Mouse (Mus musculus) MEL (cell line): ENCODE measurements around the gene Zfp804a. TPM values are rescaled to one million over a fixed set of nuclear protein-coding genes. Genes with fewer than 3 reads are reported as not detected.

Source experiments
- DNase-seq: peaks from one replicate; pipeline ENCODE4 v3.0.0; 2011; ENCODE audit warnings: low read depth, low spot score
- H3K27ac ChIP-seq: 2 replicates; pipeline ENCODE4 v1.5.1; 2012; ENCODE audit warnings: low read depth, mild to moderate bottlenecking, control low read depth, low read length, moderate library complexity; ENCODE audit not compliant: control insufficient read depth
- H3K27me3 ChIP-seq, 2 experiments: fragments of 150-350 bp in 1 of 2; sonication (generic) in 1 of 2; 2 replicates each; pipeline ENCODE4 v1.6.1; 2012; ENCODE audit warnings: low read length in 2 of 2, mild to moderate bottlenecking in 2 of 2, improper control_type of control experiment in 1 of 2, moderate library complexity in 1 of 2; ENCODE audit not compliant: insufficient read depth in 2 of 2, control insufficient read depth in 1 of 2
- H3K36me3 ChIP-seq, 2 experiments: 2 replicates each; pipeline ENCODE4 v1.6.1; 2012 to 2014; ENCODE audit warnings: low read length in 2 of 2, improper control_type of control experiment in 1 of 2, inconsistent platforms in 1 of 2, mild to moderate bottlenecking in 1 of 2; ENCODE audit not compliant: insufficient read depth in 2 of 2, control insufficient read depth in 1 of 2
- H3K4me1 ChIP-seq, 2 experiments: fragments of 150-350 bp in 1 of 2; sonication (generic) in 1 of 2; 2 replicates each; pipeline ENCODE4 v1.6.1; 2012; ENCODE audit warnings: low read length in 2 of 2, improper control_type of control experiment in 1 of 2, mild to moderate bottlenecking in 1 of 2; ENCODE audit not compliant: insufficient read depth in 2 of 2, control insufficient read depth in 1 of 2
- H3K4me3 ChIP-seq, 2 experiments: fragments of 150-350 bp in 1 of 2; sonication (generic) in 1 of 2; 2 replicates each; pipeline ENCODE4 v1.5.1; 2012; ENCODE audit warnings: low read depth in 2 of 2, low read length in 2 of 2, mild to moderate bottlenecking in 2 of 2, moderate library complexity in 2 of 2, control low read depth in 1 of 2, improper control_type of control experiment in 1 of 2; ENCODE audit not compliant: control insufficient read depth in 1 of 2, insufficient read depth in 1 of 2
- H3K79me2 ChIP-seq: 2 replicates; pipeline ENCODE4 v1.6.1; 2012; ENCODE audit warnings: mild to moderate bottlenecking, low read length, moderate library complexity; ENCODE audit not compliant: control insufficient read depth, poor library complexity, insufficient read depth
- H3K9ac ChIP-seq: 2 replicates; pipeline ENCODE4 v1.6.1; 2012; ENCODE audit warnings: low read depth, mild to moderate bottlenecking, control low read depth, low read length, moderate library complexity; ENCODE audit not compliant: control insufficient read depth, poor library complexity, severe bottlenecking
- H3K9me3 ChIP-seq: fragments of 150-350 bp; sonication (generic); replicated peaks from 2 replicates; pipeline ENCODE4 v1.6.1; 2012; ENCODE audit warnings: mild to moderate bottlenecking, low read length, improper control_type of control experiment, moderate library complexity; ENCODE audit not compliant: insufficient read depth
- CHD1 ChIP-seq: IDR thresholded peaks from 2 replicates; pipeline ENCODE4 v1.6.1; 2012; ENCODE audit warnings: low read depth, mild to moderate bottlenecking, inconsistent platforms, low read length, improper control_type of control experiment
- ELF1 ChIP-seq: IDR thresholded peaks from 2 replicates; pipeline ENCODE4 v1.6.1; 2014; ENCODE audit warnings: low read depth, mild to moderate bottlenecking, inconsistent platforms, low read length, improper control_type of control experiment, moderate library complexity
- EP300 ChIP-seq, 2 experiments: IDR thresholded peaks; 2 replicates each; pipeline ENCODE4 v1.6.1; 2011; ENCODE audit warnings: improper control_type of control experiment in 2 of 2, low read length in 2 of 2, low read depth in 1 of 2, mild to moderate bottlenecking in 1 of 2
- ETS1 ChIP-seq: IDR thresholded peaks from 2 replicates; pipeline ENCODE4 v1.6.1; 2012; ENCODE audit warnings: low read depth, mild to moderate bottlenecking, inconsistent platforms, low read length, improper control_type of control experiment, moderate library complexity
- GABPA ChIP-seq: IDR thresholded peaks from 2 replicates; pipeline ENCODE4 v1.6.1; 2012; ENCODE audit warnings: low read depth, mild to moderate bottlenecking, inconsistent platforms, low read length, improper control_type of control experiment, moderate library complexity
- GATA1 ChIP-seq: IDR thresholded peaks from 2 replicates; pipeline ENCODE4 v1.6.1; 2011; ENCODE audit warnings: low read depth, low read length, improper control_type of control experiment
- HCFC1 ChIP-seq: IDR thresholded peaks from 2 replicates; pipeline ENCODE4 v1.6.1; 2012; ENCODE audit warnings: low read depth, mild to moderate bottlenecking, inconsistent platforms, low read length, improper control_type of control experiment, moderate library complexity
- MAX ChIP-seq: IDR thresholded peaks from 2 replicates; pipeline ENCODE4 v1.6.1; 2011; ENCODE audit warnings: low read length, improper control_type of control experiment
- MAZ ChIP-seq: IDR thresholded peaks from 2 replicates; pipeline ENCODE4 v1.6.1; 2012; ENCODE audit warnings: low read depth, mild to moderate bottlenecking, inconsistent platforms, low read length, improper control_type of control experiment
- MXI1 ChIP-seq: IDR thresholded peaks from 2 replicates; pipeline ENCODE4 v1.6.1; 2011; ENCODE audit warnings: mild to moderate bottlenecking, low read depth, low read length, improper control_type of control experiment
- MYB ChIP-seq: IDR thresholded peaks from 2 replicates; pipeline ENCODE4 v1.6.1; 2011; ENCODE audit warnings: mild to moderate bottlenecking, low read depth, low read length, improper control_type of control experiment
- POLR2A ChIP-seq, 2 experiments: IDR thresholded peaks; 2 replicates each; pipeline ENCODE4 v1.6.1; 2011 to 2012; ENCODE audit warnings: low read length in 2 of 2, mild to moderate bottlenecking in 2 of 2, control low read depth in 1 of 2, improper control_type of control experiment in 1 of 2, low read depth in 1 of 2, moderate library complexity in 1 of 2; ENCODE audit not compliant: control insufficient read depth in 1 of 2, insufficient read depth in 1 of 2, poor library complexity in 1 of 2
- POLR2AphosphoS2 ChIP-seq: IDR thresholded peaks from 2 replicates; pipeline ENCODE4 v1.6.1; 2011; ENCODE audit warnings: low read length, improper control_type of control experiment
- RCOR1 ChIP-seq: IDR thresholded peaks from 2 replicates; pipeline ENCODE4 v1.6.1; 2012; ENCODE audit warnings: low read depth, mild to moderate bottlenecking, inconsistent platforms, low read length, improper control_type of control experiment
- SMC3 ChIP-seq: IDR thresholded peaks from 2 replicates; pipeline ENCODE4 v1.6.1; 2011; ENCODE audit warnings: low read depth, low read length, improper control_type of control experiment
- USF1 ChIP-seq: IDR thresholded peaks from 2 replicates; pipeline ENCODE4 v1.6.1; 2014; ENCODE audit warnings: low read depth, mild to moderate bottlenecking, inconsistent platforms, low read length, improper control_type of control experiment, moderate library complexity
- ZC3H11A ChIP-seq: IDR thresholded peaks from 2 replicates; pipeline ENCODE4 v1.6.1; 2012; ENCODE audit warnings: low read depth, mild to moderate bottlenecking, inconsistent platforms, low read length, improper control_type of control experiment
- ZKSCAN1 ChIP-seq: IDR thresholded peaks from 2 replicates; pipeline ENCODE4 v1.6.1; 2012; ENCODE audit warnings: low read depth, mild to moderate bottlenecking, inconsistent platforms, low read length, improper control_type of control experiment, moderate library complexity
- polyA plus RNA-seq, 2 experiments: library from polyadenylated mRNA; stranded (reverse) in 1 of 2; unstranded in 1 of 2; fragments of >175 nt in 1 of 2; fragments of >200 nt in 1 of 2; gene quantifications; 2 replicates each; pipeline versions ENCODE4 v1.2.1 to v1.2.4; 2012; ENCODE audit warnings: low replicate concordance in 2 of 2, low read depth in 1 of 2; ENCODE audit not compliant: insufficient read length in 2 of 2, insufficient read depth in 1 of 2, missing spikeins in 1 of 2
- total RNA-seq: library from RNA; depleted of rRNA; stranded (reverse); fragments of 300-350 nt; gene quantifications from 2 replicates; pipeline ENCODE4 v1.2.3, GENCODE M21; 2012

Zfp804a gene
- total and polyA plus RNA-seq, 3 experiments, result not detected

DNA sequence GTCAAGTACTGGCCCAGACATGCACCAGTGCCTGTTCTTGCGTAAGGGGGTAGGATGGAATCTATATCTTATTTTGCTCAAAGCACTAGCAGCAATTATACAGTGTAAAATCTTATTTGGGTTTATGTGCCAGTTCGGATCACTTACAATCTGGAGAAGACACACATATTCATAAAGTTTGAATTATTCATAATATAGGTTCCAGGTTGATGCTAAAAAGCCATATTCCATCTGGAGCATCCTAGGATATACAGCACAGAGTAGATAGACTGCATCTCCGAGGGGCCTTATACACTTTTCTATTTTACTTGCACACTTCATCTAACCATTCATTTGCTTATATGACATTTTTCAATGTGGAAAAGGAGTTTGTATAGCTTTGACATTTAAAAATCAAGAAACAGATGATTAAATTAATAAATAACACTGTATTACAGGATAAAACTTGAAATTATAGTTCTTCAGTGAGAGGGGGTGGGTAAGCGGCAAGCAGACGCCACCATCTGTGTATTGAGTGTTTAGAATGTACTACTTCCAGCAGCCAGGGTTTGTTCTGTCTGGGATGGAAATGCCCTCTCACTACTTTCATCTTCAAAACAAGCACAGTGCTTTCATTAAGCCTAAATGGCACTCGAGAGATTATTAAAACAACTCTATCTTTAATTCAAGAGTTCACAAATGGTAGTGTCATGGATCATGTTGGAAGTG, 25.4 kb downstream of the Zfp804a start:
- TF ChIP-seq MAX, result no peak
- no peak for TF ChIP-seq SMC3
- TF ChIP-seq ELF1, result no peak
- TF ChIP-seq ETS1, result no peak
- TF ChIP-seq EP300 (IDR thresholded peaks at IDR 0.05; ENCODE audit: low read depth in 1 of 2, low read length in 2 of 2), result no peak
- no peak for TF ChIP-seq POLR2A (IDR thresholded peaks at IDR 0.05; ENCODE audit: control insufficient read depth in 1 of 2, insufficient read depth in 1 of 2, low read depth in 1 of 2, low read length in 2 of 2, poor library complexity in 1 of 2)
- no peak for TF ChIP-seq HCFC1
- no peak for TF ChIP-seq MXI1
- TF ChIP-seq GABPA, result no peak
- no peak for TF ChIP-seq MAZ
- no peak for TF ChIP-seq ZC3H11A
- no peak for TF ChIP-seq POLR2AphosphoS2
- no peak for TF ChIP-seq CHD1
- TF ChIP-seq USF1, result no peak
- no peak for TF ChIP-seq GATA1
- TF ChIP-seq RCOR1, result no peak
- TF ChIP-seq MYB, result no peak
- no peak for TF ChIP-seq ZKSCAN1
- no peak for DNase-seq
- Histone ChIP-seq H3K36me3 (no peaks in the 10 kb centered on the region), H3K9ac (no peak overlapping the region), H3K4me1 (no peaks in the 10 kb centered on the region), H3K4me3 (no peak overlapping the region), H3K79me2 (no peaks in the 10 kb centered on the region), H3K27ac (no peak overlapping the region), H3K27me3 (no peaks in the 10 kb centered on the region), H3K9me3 (no peaks in the 10 kb centered on the region)

DNA sequence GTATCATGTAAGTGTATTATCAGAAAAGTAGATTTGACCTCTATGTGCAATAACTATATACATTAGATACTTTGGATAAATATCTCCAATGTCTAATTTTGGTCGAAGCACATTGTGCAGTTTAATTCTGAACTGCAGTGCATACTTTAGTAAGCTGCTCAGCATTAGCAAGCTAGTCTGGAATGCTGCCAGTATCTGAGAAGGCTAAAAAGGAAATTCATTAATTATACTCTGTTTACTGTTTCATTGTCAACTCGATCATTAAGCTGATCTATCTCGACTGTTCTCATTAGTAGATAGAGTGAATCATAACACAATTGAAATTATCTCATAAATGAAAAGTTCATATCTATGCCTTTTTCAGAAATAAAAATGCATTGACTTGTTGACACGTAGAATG, 27.7 kb downstream of the Zfp804a start:
- Histone ChIP-seq H3K4me1 (no peaks in the 10 kb centered on the region), H3K27me3 (no peaks in the 10 kb centered on the region), H3K4me3 (no peak overlapping the region), H3K9me3 (no peaks in the 10 kb centered on the region), H3K79me2 (no peaks in the 10 kb centered on the region), H3K36me3 (no peaks in the 10 kb centered on the region), H3K27ac (no peak overlapping the region), H3K9ac (no peak overlapping the region)
- TF ChIP-seq MAZ (no peak), USF1 (no peak), CHD1 (no peak)
- no peak for DNase-seq
